Mouse (Mus musculus) layer of hippocampus, adult 11-12 months (tissue): ENCODE measurements around the gene Pkdcc.

ENCODE experiments used
- DNase-seq: peaks from one replicate; pipeline ENCODE4 v3.0.0; 2022; ENCODE audit warnings: low spot score

Pkdcc gene

DNA sequence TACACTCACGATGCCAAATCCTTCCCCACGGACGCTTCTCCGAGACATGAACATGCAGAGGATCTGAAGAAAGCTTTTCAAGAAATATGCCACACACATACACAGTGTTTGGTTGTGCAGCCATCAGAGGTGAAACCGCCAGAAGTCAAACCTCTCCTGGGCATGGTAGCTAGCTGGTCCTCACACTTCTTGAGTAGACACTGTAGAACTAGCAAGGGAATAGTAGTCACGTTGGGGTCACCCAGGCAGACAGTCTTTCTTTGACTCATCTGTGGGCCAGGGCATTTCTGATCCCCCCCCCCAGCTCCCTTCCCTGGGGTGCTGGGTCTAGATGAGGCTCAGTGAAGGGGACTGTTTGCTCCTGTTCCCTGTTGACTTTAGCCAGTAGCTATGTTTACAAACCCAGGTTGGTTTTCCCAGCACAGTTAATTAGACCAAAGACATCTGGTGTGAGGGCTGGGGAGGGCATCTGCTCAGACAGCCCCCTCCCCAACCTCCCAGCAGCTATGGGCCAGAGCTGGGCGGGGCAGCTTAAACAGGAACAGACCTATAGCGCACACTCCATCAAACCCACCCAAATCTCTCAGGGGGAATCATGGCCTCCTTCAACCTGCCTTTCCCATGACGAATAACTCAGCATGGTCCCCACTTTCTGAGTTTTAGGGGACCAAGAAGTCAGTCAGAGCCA is 1.7 kb upstream of the Pkdcc start:
- no peak for DNase-seq

DNA sequence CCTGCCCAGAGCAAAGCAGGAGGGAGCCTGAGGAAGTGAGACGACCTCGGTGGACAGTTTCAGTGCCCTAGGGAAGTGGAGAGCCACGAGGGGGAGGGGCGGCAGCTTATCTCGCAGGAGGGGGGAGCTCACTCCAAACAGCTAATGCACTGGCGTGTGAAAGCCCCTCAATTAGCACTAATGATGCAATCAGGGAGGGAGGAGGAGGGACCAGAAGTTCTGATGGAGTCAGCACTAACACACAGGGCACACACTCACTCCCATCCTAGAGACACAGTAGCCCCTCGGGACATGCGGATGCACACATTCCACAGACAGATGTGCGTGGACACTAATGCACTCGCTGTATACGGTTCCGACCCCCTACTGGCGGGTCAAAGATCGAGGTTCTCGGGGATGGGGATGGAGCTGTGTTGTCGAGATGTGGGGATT is 915 bp upstream of the Pkdcc start:
- DNase-seq: peak; percentile 64

DNA sequence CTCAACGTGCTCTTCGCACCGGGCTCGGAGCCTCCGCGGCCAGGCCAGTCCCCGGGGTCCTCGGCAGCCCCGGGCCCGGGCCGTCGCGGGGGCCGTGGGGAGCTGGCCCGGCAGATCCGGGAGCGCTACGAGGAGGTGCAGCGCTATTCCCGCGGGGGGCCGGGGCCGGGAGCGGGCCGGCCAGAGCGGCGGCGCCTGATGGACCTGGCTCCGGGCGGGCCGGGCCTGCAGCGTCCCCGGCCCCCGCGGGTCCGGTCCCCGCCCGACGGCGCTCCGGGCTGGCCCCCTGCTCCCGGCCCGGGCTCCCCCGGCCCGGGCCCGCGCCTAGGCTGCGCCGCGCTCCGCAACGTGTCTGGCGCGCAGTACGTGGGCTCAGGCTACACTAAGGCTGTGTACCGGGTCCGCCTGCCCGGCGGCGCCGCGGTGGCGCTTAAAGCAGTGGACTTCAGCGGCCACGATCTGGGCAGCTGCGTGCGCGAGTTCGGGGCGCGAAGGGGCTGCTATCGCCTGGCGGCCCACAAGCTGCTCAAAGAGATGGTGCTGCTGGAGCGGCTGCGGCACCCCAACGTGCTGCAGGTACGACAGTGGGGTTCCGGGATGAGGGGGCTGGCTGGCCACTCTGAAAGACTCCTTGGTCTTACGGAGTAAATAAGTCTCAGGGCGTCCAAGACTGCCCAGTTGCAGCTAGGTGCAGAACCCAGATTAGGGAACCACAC is 595 bp downstream of the Pkdcc start:
- DNase-seq: peak; percentile 32

DNA sequence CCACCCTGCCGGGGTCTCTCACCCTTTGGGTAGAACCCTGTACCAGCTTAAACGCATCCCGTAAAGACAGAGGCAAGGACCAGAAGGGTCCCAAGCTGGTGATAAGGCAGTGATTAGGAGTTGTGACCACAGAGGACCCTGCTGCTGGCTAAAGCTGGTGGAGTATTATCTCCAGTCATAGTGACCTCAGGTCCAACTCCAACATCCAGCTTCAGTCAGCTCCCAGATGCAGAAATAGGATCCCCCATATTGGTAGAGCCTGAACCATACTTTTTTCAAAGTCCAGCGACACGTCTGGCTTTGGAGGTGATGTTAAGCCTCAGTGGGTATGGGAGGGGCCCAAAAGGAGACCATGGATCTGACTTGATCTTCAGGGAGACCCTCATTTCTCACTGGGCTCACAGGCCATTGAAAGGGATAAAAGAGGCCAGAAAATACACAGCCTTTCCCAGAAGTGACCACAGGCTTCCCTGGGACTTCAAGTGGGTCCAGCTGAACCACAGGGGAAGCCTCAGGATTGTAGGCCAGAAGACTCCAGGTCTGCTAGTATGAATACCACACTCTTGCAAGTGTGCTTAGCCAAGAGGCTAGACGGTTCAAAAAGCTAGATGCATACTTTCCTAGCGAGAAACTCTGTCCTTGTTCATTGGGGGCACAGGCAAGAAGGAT is 1.3 kb downstream of the Pkdcc start:
- DNase-seq: no peak

DNA sequence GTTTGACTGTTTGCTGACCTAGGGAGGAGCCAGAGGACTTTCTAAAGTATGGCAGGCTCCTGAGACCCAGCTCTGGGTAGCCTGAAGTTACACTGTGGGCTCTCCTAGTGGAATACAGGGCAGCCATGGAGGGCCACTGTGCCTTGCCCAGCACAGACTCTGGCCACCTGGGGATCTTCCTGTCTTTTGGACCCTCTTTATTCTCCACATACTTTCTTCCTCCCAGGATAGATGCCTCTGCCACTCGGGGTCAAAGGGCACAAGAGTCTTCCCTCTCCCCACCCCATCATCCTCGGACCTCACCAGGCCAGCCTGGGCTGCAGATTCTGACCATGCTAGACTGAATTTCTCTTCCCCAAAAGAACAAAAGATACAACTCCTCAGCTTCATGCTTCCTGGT is 3.1 kb downstream of the Pkdcc start:
- no peak for DNase-seq

DNA sequence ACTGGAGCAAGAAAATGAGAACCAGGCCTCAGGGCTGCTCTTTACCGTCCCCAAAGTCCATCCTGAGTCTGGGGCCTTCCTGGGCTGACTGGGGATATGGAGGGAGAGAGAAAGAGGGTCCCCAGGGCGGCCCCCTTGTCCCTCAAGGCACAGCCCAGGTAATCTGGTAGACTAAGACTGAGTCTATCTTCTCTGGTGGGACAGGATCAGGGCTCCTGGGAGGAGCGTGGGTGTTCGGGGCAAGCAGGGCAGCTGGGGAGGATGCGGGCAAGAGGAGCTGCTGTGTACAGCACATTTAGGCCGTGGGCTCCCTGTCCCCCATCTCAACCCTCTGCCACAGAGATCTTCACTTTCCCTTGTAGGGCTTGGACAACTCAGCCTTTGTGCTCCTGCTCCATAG is 3.6 kb downstream of the Pkdcc start:
- DNase-seq: no peak

DNA sequence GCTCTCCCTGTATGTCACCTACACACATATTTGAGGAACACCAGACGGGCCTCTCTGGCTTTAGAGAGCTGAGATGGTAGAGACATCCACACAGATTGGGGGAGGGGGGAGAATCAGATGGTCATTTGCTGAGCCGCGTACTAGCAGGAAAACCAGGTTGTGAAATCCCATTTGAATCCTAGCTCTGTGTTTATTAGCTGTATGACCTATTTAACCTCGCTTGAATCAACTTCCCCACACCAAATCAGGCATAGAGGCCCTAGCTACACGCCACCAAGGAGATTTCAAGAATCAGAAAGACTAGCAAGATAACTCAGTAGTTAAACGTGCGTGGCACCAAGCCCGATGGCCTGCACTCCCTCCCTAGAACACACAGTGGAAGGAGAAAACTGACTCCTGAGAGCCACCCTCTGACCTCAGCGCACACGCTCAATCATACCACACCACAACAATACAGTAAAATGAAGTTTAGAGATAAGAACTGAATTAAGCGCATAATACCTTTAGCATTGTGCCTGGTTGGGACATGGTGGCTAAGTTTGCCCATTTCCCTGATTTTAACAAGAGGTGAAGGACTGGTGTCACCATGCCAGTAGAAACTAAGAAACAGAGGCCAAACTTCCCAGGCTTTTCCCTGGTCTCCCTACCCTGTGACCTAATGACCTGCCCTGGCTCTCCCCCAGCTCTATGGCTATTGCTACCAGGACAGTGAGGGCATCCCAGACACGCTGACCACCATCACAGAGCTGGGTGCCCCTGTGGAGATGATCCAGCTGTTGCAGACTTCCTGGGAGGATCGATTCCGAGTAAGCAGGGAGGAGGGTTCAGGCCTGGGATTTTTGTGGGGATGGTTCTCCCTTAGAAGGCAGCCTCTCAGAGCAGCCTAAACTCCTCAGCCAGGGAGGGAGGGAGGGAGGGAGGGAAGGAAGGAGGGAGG is 4.5 kb downstream of the Pkdcc start:
- no peak for DNase-seq

DNA sequence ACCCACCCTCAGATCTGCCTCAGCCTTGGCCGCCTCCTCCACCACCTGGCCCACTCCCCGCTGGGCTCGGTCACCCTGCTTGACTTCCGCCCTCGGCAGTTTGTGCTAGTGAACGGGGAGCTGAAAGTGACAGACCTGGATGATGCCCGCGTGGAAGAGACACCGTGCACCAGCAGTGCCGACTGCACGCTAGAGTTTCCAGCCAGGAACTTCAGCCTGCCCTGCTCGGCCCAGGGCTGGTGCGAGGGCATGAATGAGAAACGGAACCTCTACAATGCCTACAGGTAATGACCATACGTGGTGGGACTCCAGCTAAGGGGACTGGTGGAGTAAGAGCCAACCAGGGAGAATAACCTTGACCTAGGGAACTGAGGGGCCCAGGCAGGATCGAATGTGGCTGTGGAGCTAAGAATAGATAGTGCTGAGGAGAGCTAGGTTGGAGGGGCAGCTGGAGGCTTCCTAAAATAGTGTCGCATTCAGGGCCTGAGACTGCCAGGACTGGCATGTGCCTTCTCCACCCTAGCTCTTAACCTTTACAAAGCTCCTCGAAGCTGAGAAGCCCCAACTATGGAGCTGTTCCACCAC is 6.0 kb downstream of the Pkdcc start:
- DNase-seq: no peak

DNA sequence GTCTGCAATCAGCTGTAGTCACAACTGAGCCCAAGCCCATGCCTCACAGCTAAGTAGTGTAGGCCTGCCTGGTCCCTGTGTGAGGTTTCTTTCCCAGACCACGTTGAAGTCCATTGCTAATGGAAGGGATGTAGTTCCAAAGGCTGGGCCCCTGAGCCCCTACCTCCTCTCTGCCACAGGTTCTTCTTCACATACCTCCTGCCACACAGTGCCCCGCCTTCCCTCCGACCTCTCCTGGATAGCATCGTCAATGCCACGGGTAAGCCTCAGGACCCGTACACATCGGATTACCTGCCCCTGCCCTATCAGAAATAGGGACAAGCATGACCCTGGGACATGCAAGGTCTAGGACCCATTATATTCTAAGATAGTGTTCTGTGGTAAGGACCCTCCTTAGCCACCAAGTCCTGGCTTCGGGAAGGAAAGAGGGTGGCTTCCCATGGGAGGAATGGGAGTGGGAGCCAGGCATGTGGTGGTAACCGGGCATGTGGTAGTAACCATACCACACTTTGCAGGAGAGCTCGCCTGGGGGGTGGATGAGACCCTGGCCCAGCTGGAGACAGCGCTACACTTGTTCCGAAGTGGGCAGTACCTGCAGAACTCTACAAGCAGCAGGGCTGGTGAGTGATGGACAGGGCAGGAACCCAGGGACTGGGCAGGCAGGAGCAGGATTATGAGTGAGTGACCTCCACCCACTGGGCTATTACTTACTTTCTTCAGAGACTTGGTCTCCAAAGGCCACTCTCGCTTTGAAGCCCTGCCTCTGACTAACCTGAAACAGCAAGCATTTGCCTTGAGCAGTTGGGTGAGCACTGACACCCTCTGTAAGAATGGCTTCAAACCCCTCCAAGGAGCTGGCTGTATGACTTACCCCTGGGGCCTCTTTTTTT is 6.8 kb downstream of the Pkdcc start:
- DNase-seq: no peak

DNA sequence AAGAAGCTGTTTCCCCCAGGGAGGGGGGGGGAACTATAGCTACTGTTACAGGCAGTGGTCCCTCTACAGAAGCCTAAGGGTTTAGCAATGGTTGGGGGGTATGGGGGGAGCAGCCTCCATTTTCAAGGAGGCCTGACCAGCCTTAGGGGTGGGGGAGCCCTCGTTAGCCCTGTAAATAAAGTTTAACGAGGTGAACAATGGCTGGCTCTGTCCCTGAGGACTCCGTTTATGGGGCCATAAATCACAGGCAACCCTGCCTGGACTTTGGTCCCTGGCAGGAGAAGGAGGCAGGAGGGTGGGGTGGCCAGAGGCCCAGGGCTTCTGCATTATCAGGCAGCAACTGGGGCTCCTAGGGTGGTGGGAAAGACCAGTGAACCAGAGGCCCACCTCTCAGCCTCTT is 7.6 kb downstream of the Pkdcc start:
- DNase-seq: no peak

DNA sequence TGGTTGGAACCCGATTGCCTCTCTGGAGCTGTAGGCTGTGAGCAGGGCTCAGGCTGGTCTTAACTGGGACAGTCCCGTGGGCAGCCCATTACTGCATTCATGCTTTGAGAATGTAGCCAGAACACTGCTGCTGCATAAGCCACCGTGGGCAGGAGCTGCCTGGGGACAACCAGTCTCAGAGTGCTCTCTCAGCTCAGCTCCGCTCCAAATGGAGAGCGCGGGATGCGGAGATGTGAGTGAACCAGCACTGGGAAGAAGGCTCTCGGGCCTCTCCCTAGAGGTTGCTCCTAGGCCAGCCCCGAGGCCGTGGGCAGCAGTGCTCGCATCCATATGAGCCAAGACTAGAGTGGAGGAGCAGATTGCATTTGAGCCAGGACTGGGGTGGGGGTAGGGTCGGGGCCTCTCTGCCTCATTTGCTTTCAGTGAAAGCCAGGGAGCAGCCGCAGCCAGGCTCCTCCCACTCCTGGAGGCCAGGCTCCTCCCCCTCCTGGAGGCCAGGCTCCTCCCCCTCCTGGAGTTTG is 9.4 kb downstream of the Pkdcc start:
- DNase-seq: no peak

DNA sequence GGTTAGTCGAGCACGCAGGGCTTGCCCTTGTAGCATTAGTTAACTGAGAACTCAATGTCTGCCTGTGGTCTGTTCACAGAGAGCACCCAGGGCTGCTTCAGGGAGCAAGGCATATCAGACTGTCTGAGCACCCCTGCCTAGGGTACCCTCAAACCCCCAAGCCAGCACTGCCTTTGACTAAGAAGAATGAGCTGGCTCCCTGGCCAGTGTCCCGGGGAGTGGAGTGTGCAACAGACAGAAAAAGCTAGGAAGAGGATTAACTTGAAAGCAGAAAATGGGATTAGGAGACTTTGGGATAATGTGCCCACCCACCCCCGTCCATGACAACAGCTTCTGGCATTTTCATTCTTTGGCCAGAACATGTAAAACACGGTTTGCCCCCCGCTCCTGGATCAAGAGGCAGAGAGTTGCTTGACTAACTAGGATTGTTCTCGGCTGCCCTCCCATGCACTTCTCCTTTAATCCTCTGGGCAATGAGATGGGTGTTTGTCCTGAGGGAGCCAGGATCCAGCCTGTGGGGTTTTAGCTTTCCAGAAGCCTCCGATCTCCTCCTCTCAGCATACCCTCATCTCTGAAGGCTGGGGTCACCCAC is 11.4 kb downstream of the Pkdcc start:
- no peak for DNase-seq

DNA sequence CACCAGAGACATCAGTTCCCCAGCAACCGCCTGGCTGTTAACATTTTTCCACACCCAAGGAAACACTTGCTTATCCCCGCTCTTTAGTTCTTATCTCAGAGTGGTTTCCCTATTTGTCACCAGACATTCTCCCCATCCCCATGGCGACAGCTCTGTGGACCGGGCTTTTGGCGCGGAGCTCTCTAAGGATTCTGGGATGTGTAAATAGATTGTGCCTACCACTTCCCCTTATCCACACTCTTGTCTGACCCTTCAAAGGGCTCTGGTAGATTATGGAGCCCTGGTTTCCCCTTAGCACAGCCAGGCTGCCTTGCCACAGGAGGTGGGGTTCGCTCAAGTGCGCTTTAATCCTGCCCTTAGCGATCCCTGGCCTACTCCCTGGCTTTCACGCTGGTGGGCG is 16.3 kb downstream of the Pkdcc start:
- DNase-seq: no peak

DNA sequence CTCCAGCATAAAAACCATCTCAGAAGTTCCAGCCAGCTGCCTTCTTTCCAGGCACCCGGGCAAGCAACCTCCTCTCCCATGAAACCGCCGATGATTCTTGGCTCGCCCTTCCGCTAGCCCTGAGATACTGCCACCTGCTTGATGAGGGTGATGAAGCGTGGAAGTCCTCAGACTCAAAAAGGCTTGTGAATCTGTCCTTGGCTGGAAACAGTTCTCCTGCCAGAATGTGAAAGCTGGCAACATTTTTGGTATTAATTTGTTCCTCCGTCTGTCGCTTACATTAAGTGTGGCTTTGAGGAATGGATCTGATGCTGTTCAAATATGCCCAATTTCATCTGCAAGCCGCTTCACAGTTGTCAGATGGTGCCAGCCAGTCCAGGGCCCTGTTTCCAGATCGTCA is 20.1 kb downstream of the Pkdcc start:
- DNase-seq: peak; percentile 39

DNA sequence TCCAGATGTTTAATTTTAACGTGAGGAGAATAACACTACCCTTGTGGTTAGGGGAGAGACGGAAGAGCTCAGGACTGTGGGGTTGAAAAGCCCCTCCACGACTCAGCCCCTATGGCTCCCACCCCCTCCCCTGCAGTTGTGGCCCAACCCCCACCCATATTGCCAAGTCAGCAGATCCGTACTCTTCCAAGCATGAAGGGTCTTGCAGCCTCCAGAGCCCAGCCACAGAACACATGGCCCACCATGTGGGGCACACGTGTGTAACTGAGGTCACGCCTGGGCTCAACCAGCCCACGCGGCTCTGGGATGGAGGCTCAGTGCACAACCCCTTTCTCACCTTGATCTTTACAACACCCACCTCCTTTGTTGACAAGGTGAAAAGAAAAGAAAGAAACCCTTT is 21.1 kb downstream of the Pkdcc start:
- DNase-seq: no peak

DNA sequence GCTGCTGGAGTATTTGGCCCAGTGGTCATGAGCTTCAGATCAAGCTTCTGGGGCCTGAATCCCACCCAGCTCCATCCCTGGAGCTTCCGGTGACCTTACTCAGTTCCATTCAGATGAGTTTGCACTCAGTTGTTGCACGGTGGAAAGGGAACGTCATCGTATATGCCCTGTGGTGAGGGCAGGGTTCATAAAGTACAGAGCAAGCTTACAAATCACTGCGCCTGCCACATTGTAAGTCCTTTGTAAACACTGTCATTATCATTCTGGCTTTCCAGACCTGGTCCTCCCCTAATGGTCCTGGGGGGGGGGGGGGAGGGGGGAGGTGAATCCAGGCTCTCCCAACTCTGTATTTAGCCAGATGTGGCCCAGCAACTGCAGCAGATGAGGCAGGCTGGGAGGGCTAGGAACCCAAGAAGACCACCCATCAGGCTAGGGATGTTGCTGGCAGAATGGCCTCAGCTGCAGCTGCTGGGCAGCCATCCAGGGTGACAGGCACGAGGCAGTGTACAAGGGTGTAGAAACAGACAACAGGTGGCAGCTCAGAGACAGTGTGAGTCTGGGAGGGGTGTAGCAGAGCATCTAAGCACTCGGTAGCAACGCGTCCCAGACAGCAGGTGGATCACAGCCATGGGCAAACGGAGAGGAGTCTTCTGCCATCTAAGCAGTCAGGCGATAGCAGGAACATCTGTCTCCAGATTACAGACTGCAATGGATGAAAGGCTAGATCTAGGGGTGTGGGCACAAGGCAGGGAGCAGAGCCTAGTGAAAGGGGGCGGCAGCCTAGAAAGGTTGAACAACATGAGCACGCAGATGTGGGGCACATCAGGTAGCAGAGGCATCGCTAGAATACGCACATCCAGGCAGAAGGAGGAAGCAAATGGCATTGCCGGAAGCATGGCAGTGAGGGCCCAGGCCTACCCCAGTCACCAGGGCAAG is 23.3 kb downstream of the Pkdcc start:
- DNase-seq: no peak

DNA sequence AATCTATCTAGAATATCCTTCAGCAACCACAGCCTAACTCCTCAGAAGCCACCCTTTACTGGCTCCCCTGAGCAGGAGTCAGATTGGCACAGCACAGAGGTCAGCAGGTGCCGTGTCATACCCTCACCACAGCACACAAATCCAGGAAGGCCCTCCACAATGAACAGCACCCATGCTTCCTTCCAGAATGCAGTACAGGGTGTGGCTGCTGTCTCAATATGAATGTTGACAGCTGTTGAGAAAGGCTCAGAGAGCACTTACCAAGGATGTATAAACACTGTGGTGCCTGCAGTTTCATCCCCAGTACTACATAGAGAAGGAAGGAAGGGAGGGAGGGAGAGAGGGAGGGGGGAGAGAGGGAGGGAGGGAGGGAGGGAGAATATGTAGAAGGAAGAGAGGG is 29.4 kb downstream of the Pkdcc start:
- no peak for DNase-seq

DNA sequence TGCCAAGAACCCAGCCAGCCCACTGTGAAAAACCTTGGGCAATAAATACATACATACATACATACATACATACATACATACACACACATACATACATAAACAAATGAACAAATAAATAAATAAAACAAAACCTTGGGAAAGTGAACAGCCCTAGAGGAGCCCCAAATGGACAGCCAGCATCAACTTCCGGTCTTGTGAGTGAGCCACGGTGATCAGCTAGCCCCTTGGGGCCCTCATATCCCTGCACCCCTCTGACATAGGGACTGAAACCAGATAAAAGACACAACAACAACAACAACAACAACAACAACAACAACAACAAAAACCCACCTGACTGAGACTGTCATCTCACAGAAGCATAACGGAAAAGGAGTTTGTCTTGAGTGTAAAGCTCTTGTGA is 30.4 kb downstream of the Pkdcc start:
- DNase-seq: no peak

DNA sequence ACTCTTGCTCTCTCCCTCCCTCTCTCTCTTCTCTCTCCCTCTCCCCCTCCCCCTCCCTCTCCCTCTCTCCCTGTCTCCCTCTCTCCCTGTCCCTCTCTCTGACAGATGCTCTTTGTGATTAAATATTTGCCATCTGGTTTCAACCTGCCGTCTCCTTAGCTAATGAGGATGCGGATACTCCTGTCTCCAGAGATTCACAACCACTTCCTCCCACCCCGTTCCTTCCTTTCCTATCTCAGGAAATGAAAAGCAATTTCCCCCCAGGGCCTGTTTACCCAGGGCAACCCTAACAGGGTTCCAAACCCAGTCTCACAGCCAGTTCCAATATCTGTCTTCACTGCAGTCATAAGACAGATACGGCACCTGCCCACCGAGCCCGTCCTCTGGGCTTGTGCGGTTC is 31.0 kb downstream of the Pkdcc start:
- DNase-seq: no peak
